Mouse (Mus musculus): ENCODE data around the gene Csad. TPM values are rescaled to one million over a fixed set of nuclear protein-coding genes. Genes with fewer than 3 reads are reported as not detected.

Csad gene
- 47.3 and 50.9 TPM in 2 replicates for polyA plus RNA-seq (2015; fragmentation: Nextera tagmentation; extraction: Ambion mirVana)

DNA sequence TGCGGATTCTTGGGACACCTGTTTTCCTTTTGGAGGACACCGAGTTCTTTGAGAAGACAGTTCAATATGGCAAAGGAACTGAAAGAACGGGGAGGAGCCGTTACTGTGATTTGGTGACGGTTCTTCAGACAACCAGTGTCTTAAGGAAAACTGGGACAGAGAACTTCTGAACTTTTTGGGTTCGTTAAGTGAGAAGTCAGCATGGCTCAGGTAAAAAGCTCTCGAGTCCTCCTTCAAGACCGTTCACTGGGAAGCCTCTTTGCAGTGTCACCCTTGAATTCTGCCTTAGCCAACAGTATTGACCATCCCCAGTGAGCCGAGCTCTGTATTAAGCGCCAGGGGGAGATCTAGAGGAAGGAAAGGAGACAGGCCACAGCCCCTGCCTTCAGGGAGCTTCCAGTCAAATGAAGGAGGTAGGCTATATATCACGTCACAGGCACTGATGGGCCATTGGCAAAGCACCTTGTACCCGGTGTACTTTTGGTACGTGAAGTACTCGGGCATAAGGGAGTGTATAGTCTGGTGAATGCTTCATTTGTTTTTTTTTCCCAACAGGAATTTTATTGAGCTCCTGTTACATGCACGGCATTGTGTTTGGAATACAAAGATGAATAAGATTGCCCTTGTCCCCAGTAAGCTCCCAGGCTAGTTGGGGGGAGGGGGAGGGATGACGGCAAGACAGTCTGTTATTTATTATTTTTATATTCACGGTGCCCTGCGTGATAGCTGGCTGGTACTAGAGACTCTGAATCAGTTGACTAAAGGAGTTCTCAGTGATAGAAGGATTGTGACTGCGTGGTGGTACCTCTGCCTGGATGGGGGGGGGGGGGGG is at the start of gene Csad:
Gene Csad, minus strand, starts transcription at position 51 of the 832 bp plus-strand sequence.
- peak within 1 kb of the TSS; percentile 89 for H3K4me3 ChIP-seq (replicated peaks; ENCODE audit: low read length)
- 42% methylated on average over 19 of the region's 19 CpGs for WGBS
- H3K4me2 ChIP-seq (ENCODE audit: low read depth, low read length) = peak within 1 kb of the TSS; percentile 94
- no peak for ATAC-seq (ENCODE audit: insufficient read depth, low FRiP score)
- peaks cover 32% of the 10 kb centered on the region for H3K4me1 ChIP-seq (ENCODE audit: control insufficient read depth, insufficient read depth, low read length)
- peaks cover 18% of the 10 kb centered on the region for H3K36me3 ChIP-seq (ENCODE audit: control insufficient read depth, insufficient read depth, low read length)
- no peaks in the 10 kb centered on the region for H3K27me3 ChIP-seq (ENCODE audit: control insufficient read depth, insufficient read depth, low read length)
- H3K9ac ChIP-seq (ENCODE audit: low read length) = peak within 1 kb of the TSS; percentile 99
- no peaks in the 10 kb centered on the region for H3K9me3 ChIP-seq (replicated peaks; ENCODE audit: control insufficient read depth, low read length)
- peak within 1 kb of the TSS; percentile 100 for H3K27ac ChIP-seq (ENCODE audit: low read length)

DNA sequence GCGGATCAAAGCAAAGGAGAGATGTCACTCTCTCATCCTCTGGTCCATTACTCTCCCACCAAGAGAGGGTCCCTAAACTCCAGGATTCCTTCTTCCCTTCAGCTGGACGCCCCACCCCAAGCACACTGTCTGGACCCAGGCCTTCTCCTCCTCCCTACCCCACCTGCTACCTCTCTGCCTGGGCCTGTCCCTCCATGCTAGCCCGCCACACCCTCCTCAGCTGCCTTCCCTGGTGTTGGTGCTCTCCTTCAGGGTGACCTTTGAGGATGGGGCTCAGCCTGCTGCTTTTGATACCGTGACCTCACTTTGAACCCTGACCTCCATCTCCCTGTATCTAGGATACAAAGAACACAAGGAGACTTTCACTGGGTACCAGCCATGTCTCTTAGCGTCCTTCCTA is 46.0 kb upstream of the Csad start:
- peaks cover 27% of the 10 kb centered on the region for H3K4me1 ChIP-seq (ENCODE audit: control insufficient read depth, insufficient read depth, low read length)
- H3K27me3 ChIP-seq (ENCODE audit: control insufficient read depth, insufficient read depth, low read length) = no peaks in the 10 kb centered on the region
- no peaks in the 10 kb centered on the region for H3K36me3 ChIP-seq (ENCODE audit: control insufficient read depth, insufficient read depth, low read length)
- WGBS = 65% methylated on average over 5 of the region's 5 CpGs
- ATAC-seq (ENCODE audit: insufficient read depth, low FRiP score) = no peak
- no peak overlapping the region for H3K9ac ChIP-seq (ENCODE audit: low read length)
- no peaks in the 10 kb centered on the region for H3K9me3 ChIP-seq (replicated peaks; ENCODE audit: control insufficient read depth, low read length)
- H3K4me3 ChIP-seq (replicated peaks; ENCODE audit: low read length) = no peak overlapping the region
- H3K4me2 ChIP-seq (ENCODE audit: low read depth, low read length) = no peak overlapping the region
- H3K27ac ChIP-seq (ENCODE audit: low read length) = peak overlapping the region; percentile 99

- 0 out of 2 replicates have a peak overlapping the region, but pooled peaks have one; percentile 29 for H3K4me3 ChIP-seq (replicated peaks; ENCODE audit: low read length)
- H3K27ac ChIP-seq (ENCODE audit: low read length) = peak overlapping the region; percentile 99
- no peaks in the 10 kb centered on the region for H3K36me3 ChIP-seq (ENCODE audit: control insufficient read depth, insufficient read depth, low read length)
- peaks cover 33% of the 10 kb centered on the region for H3K4me1 ChIP-seq (ENCODE audit: control insufficient read depth, insufficient read depth, low read length)
- 46% methylated on average over 9 of the region's 9 CpGs for WGBS
- ATAC-seq (ENCODE audit: insufficient read depth, low FRiP score) = no peak
- no peaks in the 10 kb centered on the region for H3K9me3 ChIP-seq (replicated peaks; ENCODE audit: control insufficient read depth, low read length)
- peak overlapping the region; percentile 69 for H3K4me2 ChIP-seq (ENCODE audit: low read depth, low read length)
- no peaks in the 10 kb centered on the region for H3K27me3 ChIP-seq (ENCODE audit: control insufficient read depth, insufficient read depth, low read length)
- H3K9ac ChIP-seq (ENCODE audit: low read length) = peak overlapping the region; percentile 88
These were observed 45.4 kb upstream of the Csad start for GRCm38 (mm10) chr15:102249967-102250366.

GRCm38 (mm10) chr15:102249251-102249691 is 44.7 kb upstream of the Csad start:
- ATAC-seq (ENCODE audit: insufficient read depth, low FRiP score) = no peak
- Histone ChIP-seq H3K9ac (ENCODE audit: low read length) (peak overlapping the region; percentile 88), H3K4me1 (ENCODE audit: control insufficient read depth, insufficient read depth, low read length) (peaks cover 39% of the 10 kb centered on the region), H3K36me3 (ENCODE audit: control insufficient read depth, insufficient read depth, low read length) (no peaks in the 10 kb centered on the region), H3K4me3 (replicated peaks; ENCODE audit: low read length) (peak overlapping the region; percentile 29), H3K27me3 (ENCODE audit: control insufficient read depth, insufficient read depth, low read length) (no peaks in the 10 kb centered on the region), H3K9me3 (replicated peaks; ENCODE audit: control insufficient read depth, low read length) (no peaks in the 10 kb centered on the region), H3K4me2 (ENCODE audit: low read depth, low read length) (peak overlapping the region; percentile 69), H3K27ac (ENCODE audit: low read length) (peak overlapping the region; percentile 99)
- 5% methylated on average over 13 of the region's 13 CpGs for WGBS

- Histone ChIP-seq H3K4me2 (ENCODE audit: low read depth, low read length) (peak overlapping the region; percentile 69), H3K4me1 (ENCODE audit: control insufficient read depth, insufficient read depth, low read length) (peaks cover 43% of the 10 kb centered on the region), H3K36me3 (ENCODE audit: control insufficient read depth, insufficient read depth, low read length) (no peaks in the 10 kb centered on the region), H3K4me3 (replicated peaks; ENCODE audit: low read length) (peak overlapping the region; percentile 29), H3K9ac (ENCODE audit: low read length) (peak overlapping the region; percentile 88; the same call in 1 of the 2 replicates), H3K27ac (ENCODE audit: low read length) (peak overlapping the region; percentile 99), H3K27me3 (ENCODE audit: control insufficient read depth, insufficient read depth, low read length) (no peaks in the 10 kb centered on the region), H3K9me3 (replicated peaks; ENCODE audit: control insufficient read depth, low read length) (no peaks in the 10 kb centered on the region)
- 20% methylated on average over 3 of the region's 3 CpGs for WGBS
- no peak for ATAC-seq (ENCODE audit: insufficient read depth, low FRiP score)
These were observed 44.3 kb upstream of the Csad start for GRCm38 (mm10) chr15:102248812-102249191.

DNA sequence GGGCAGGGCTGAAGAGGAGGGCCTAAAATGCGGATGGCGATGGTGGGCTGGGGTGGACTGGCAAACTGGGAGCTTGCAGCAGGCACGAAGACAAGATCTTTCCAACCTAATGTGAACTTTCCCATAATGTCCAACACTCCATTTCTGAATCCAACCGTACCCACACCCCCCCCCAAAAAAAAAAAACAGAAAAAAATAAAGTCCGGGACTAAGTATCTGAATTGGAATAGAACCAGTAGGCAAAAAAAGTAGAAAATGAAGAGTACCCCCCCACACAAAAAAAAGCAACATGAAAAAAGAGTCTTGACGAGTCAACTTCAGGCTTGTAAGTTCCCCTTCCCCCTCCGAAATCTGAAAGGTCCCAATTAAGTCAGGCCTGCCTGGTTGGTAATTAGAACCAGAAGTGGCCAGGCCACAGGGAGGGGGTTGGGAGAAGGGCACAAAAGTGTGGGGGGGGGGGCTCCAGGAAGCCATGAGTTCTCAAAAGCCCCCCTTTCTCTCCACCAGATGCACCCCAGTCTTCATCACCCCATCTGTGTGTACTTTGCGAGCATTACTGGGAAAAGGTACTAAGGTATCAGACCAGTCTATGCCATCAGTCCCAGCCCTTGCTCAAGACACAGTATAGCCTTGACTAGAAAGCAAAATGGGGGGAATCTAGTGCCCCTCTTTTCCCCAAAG is 43.7 kb upstream of the Csad start:
- no peak for ATAC-seq (ENCODE audit: insufficient read depth, low FRiP score)
- Histone ChIP-seq H3K9me3 (replicated peaks; ENCODE audit: control insufficient read depth, low read length) (no peaks in the 10 kb centered on the region), H3K4me1 (ENCODE audit: control insufficient read depth, insufficient read depth, low read length) (peaks cover 49% of the 10 kb centered on the region), H3K9ac (ENCODE audit: low read length) (peak overlapping the region; percentile 88), H3K27me3 (ENCODE audit: control insufficient read depth, insufficient read depth, low read length) (no peaks in the 10 kb centered on the region), H3K27ac (ENCODE audit: low read length) (peak overlapping the region; percentile 99), H3K36me3 (ENCODE audit: control insufficient read depth, insufficient read depth, low read length) (no peaks in the 10 kb centered on the region), H3K4me3 (replicated peaks; ENCODE audit: low read length) (peak overlapping the region; percentile 67), H3K4me2 (ENCODE audit: low read depth, low read length) (peak overlapping the region; percentile 69)
- 15% methylated on average over 8 of the region's 8 CpGs for WGBS

DNA sequence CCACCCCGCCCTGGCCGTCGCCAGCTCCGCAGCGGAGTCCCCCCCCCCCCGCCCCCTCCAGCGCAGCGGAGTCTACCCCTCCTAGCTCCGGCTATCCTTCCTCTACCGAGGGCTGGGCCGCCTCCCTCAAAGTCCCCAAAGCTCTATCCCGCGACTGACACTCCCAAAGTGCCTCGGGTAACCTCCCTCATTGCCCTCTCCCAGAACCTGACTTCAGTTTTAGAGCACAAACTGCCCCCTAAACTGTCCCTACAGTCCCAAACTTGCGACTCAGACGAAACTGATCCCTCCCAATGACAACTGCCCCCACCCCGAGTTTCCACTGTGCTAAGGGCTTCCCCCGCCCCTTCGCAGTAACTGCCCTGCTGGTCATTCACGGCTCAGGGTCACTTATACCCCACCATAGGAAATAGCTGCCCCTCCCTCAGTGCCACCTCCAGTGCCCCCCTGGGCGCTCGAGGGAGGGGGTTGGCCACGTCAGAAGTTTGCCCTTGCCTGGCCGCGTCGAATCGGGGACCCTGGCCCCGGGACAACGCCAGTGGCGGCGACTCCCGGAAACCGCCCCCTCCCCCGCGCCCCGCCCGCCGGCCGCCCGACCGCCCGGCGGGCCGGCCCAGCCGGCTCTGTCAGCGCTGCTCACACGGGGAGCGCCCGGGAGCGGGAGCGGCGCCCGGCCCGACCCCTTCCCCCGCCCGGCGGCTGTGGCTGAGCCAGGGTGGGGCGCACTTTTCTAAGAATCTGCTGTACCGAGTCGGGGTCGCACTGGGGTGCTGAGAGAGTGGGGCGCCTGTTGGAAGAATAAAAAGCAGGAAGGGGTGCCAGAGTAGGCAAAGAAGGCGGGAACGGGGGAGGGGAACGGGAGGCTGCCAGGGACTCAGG is 43.0 kb upstream of the Csad start:
- peak overlapping the region; percentile 88 for H3K9ac ChIP-seq (ENCODE audit: low read length)
- peaks cover 57% of the 10 kb centered on the region for H3K4me1 ChIP-seq (ENCODE audit: control insufficient read depth, insufficient read depth, low read length)
- H3K27ac ChIP-seq (ENCODE audit: low read length) = peak overlapping the region; percentile 99
- H3K27me3 ChIP-seq (ENCODE audit: control insufficient read depth, insufficient read depth, low read length) = no peaks in the 10 kb centered on the region
- peak overlapping the region; percentile 67 for H3K4me3 ChIP-seq (replicated peaks; ENCODE audit: low read length)
- no peaks in the 10 kb centered on the region for H3K36me3 ChIP-seq (ENCODE audit: control insufficient read depth, insufficient read depth, low read length)
- peak; percentile 68 for ATAC-seq (ENCODE audit: insufficient read depth, low FRiP score)
- under 1% methylated on average over 58 of the region's 65 CpGs for WGBS
- H3K9me3 ChIP-seq (replicated peaks; ENCODE audit: control insufficient read depth, low read length) = no peaks in the 10 kb centered on the region
- peak overlapping the region; percentile 69 for H3K4me2 ChIP-seq (ENCODE audit: low read depth, low read length)

DNA sequence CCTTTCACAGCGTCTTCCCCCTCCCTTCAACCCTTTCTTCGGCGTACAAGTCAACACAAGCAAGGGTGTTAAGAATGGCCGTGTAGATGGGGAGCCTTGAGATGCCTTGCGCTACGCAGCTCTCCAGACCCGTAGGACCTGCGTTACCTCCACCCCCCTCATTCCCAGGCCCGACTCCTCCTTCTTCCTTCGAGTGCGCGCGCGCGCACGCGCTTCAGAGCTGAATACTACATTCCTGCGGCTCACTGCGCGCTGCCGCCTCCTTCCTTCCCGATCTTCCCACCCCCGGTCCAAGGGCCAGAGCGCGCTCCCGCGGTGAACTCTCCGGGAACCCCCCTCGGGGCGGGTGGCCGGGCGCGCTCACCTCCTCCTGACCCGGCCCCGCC is 42.3 kb upstream of the Csad start:
- H3K27ac ChIP-seq (ENCODE audit: low read length) = peak overlapping the region; percentile 99
- H3K27me3 ChIP-seq (ENCODE audit: control insufficient read depth, insufficient read depth, low read length) = no peaks in the 10 kb centered on the region
- H3K4me1 ChIP-seq (ENCODE audit: control insufficient read depth, insufficient read depth, low read length) = peaks cover 59% of the 10 kb centered on the region
- H3K36me3 ChIP-seq (ENCODE audit: control insufficient read depth, insufficient read depth, low read length) = no peaks in the 10 kb centered on the region
- peak overlapping the region; percentile 67 for H3K4me3 ChIP-seq (replicated peaks; ENCODE audit: low read length)
- no peaks in the 10 kb centered on the region for H3K9me3 ChIP-seq (replicated peaks; ENCODE audit: control insufficient read depth, low read length)
- peak overlapping the region; percentile 88 for H3K9ac ChIP-seq (ENCODE audit: low read length)
- under 1% methylated on average over 35 of the region's 35 CpGs for WGBS
- H3K4me2 ChIP-seq (ENCODE audit: low read depth, low read length) = peak overlapping the region; percentile 69
- ATAC-seq (ENCODE audit: insufficient read depth, low FRiP score) = peak; percentile 78

Data from stomach, embryonic 16.5 days (tissue).